Mouse (Mus musculus) small intestine, adult 2 months (tissue): ENCODE results near the gene Olfr317.

Experiments
- CTCF ChIP-seq: fragments of 200-500 bp; IDR thresholded peaks from 2 replicates; pipeline ENCODE4 v1.5.1; 2012; ENCODE audit warnings: low read depth, mild to moderate bottlenecking, control low read depth, inconsistent platforms, low read length, moderate library complexity, mixed read lengths; ENCODE audit not compliant: insufficient replicate concordance, insufficient read length; ENCODE audit errors: extremely low read depth
- POLR2A ChIP-seq: fragments of 200-500 bp; IDR thresholded peaks from 2 replicates; pipeline ENCODE4 v1.6.1; 2012; ENCODE audit warnings: low read depth, mild to moderate bottlenecking, control low read depth, inconsistent platforms, low read length, moderate library complexity

DNA sequence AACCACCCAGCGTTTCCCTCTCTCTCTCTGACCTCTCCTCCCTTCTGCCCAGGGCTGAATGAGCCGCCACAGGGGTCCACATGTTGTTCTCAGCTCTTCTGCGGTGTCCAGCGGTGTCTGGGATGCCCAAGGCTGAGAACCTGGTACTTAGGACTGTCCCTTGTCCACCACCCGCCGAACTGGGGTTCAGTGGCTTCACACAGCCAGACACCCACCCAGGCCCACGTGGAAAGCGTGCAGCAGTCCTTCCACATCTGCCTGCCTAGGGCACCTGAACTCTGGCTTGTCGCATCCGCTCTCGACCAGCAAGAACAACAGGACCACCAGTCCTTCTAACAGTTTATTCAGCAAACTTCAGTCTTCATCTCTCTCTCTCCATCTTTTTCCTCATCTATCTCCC, 29.9 kb downstream of the Olfr317 start:
- TF ChIP-seq CTCF (no peak), POLR2A (no peak)
